Mouse (Mus musculus) lung, postnatal 0 days (tissue): ENCODE data around the gene Lrrc52. TPM values are rescaled to one million over a fixed set of nuclear protein-coding genes. Genes with fewer than 3 reads are reported as not detected.

Experiments used
- ATAC-seq: fragments of 200-750 bp; cut with Nextera tagmentation; 2 replicates; pipeline ENCODE4 v1.8.0; 2017; ENCODE audit warnings: moderate library complexity
- DNase-seq: peaks from one replicate; pipeline ENCODE4 v3.0.0-alpha.2; 2016; ENCODE audit warnings: low spot score
- H3K27ac ChIP-seq: fragments of 300-500 bp; sonication (generic); 2 replicates; pipeline ENCODE4 v1.5.1; 2014; ENCODE audit warnings: antibody characterized with exemption, mild to moderate bottlenecking, low read length, mixed read lengths
- H3K27me3 ChIP-seq: fragments of 300-500 bp; sonication (generic); replicated peaks from 2 replicates; pipeline ENCODE4 v1.6.1; 2014; ENCODE audit warnings: low read length, mixed read lengths; ENCODE audit not compliant: insufficient read depth
- H3K36me3 ChIP-seq: fragments of 300-500 bp; sonication (generic); 2 replicates; pipeline ENCODE4 v1.6.1; 2014; ENCODE audit warnings: low read length, mixed read lengths; ENCODE audit not compliant: insufficient read depth
- H3K4me1 ChIP-seq: fragments of 300-500 bp; sonication (generic); 2 replicates; pipeline ENCODE4 v1.6.1; 2014; ENCODE audit warnings: antibody characterized with exemption, low read depth, low read length, mixed read lengths; ENCODE audit not compliant: insufficient read depth
- H3K4me2 ChIP-seq: fragments of 300-500 bp; sonication (generic); replicated peaks from 2 replicates; pipeline ENCODE4 v1.6.1; 2014; ENCODE audit warnings: low read depth, mild to moderate bottlenecking, low read length, moderate library complexity, mixed read lengths
- H3K4me3 ChIP-seq: fragments of 300-500 bp; sonication (generic); 2 replicates; pipeline ENCODE4 v1.5.1; 2014; ENCODE audit warnings: low read depth, low read length
- H3K9ac ChIP-seq: fragments of 300-500 bp; sonication (generic); replicated peaks from 2 replicates; pipeline ENCODE4 v1.6.1; 2014; ENCODE audit warnings: low read depth, mild to moderate bottlenecking
- H3K9me3 ChIP-seq: fragments of 300-500 bp; sonication (generic); 2 replicates; pipeline ENCODE4 v1.6.1; 2016; ENCODE audit warnings: low read length, mixed read lengths
- CTCF ChIP-seq: IDR thresholded peaks from 2 replicates; pipeline ENCODE4 v1.5.1; 2016; ENCODE audit warnings: antibody characterized with exemption, mild to moderate bottlenecking
- EP300 ChIP-seq: IDR thresholded peaks from 2 replicates; pipeline ENCODE4 v1.6.1; 2016; ENCODE audit warnings: antibody characterized with exemption, mild to moderate bottlenecking, control low read depth
- WGBS: fragments of 180-500 bp; shearing (Covaris S2); extraction: QIAGEN DNeasy Blood & Tissue Kit; methylation state at CpG from one replicate; pipeline ENCODE4 v1.1.7; 2014; 5-methylcytosine and 5-hydroxymethylcytosine counted together
- polyA plus RNA-seq: library from polyadenylated mRNA; unstranded; fragments of >200 nt; fragmentation: Nextera tagmentation; extraction: Ambion mirVana; gene quantifications from 2 replicates; pipeline ENCODE4 v1.2.1, GENCODE M21; 2015

Gene Lrrc52
- polyA plus RNA-seq, 1 experiment from 2014 or later, result 1.1 TPM

DNA sequence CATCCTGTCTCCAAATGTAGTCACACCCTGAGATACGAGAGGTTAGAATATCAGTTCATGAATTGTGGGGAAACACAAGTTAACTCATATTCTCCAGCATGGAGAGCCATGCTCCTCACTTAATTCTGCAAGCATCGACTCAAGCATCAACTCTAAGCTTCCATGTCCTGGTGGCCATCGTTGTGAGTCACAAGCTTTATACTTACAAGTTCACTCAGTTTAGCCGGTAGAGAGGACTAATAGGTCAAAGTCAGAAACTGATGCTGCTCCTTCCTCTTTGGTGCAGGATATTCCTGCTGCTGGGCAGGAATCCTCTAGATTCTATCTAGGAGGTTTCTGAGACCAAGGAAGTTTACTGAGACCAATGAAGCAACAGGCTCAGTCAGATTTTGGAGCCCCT, 61.3 kb downstream of the Lrrc52 start:
- no peak for DNase-seq
- 79% methylated on average over 4 of the region's 4 CpGs for WGBS
- H3K4me1 ChIP-seq, result no peaks in the 10 kb centered on the region
- no peaks in the 10 kb centered on the region for H3K36me3 ChIP-seq
- TF ChIP-seq EP300 (no peak), CTCF (no peak)
- ATAC-seq, result no peak
- no peak overlapping the region for H3K4me3 ChIP-seq
- H3K9me3 ChIP-seq, result no peaks in the 10 kb centered on the region
- H3K27ac ChIP-seq, result no peak overlapping the region
- 0 out of 2 replicates have a peak, but pooled peaks cover 4% of the 10 kb centered on the region for H3K27me3 ChIP-seq
- no peak overlapping the region for H3K4me2 ChIP-seq
- H3K9ac ChIP-seq, result no peak overlapping the region

Other genes starting within 250 kb of the Lrrc52 start
- 21.6 and 22.9 TPM in 2 replicates for gene Uck2, start 181.5 kb downstream of the Lrrc52 start, polyA plus RNA-seq
- gene Tmco1, start 158.4 kb downstream of the Lrrc52 start, polyA plus RNA-seq, result 94.7 and 99.7 TPM in 2 replicates
- 33.2 and 35.4 TPM in 2 replicates for gene Aldh9a1, start 116.8 kb downstream of the Lrrc52 start, polyA plus RNA-seq
- 67.5 and 70.1 TPM in 2 replicates for gene Mgst3, start 72.9 kb downstream of the Lrrc52 start, polyA plus RNA-seq
- 0.42 and 0.60 TPM in 2 replicates for gene Rxrg, start 131.6 kb upstream of the Lrrc52 start, polyA plus RNA-seq
- gene Lmx1a, start 222.5 kb upstream of the Lrrc52 start, polyA plus RNA-seq, result not detected in 2 replicates